Mouse (Mus musculus) bone marrow macrophage, adult 2 months (primary cell): ENCODE results near the gene Lrch4. TPM values are rescaled to one million over a fixed set of nuclear protein-coding genes. Genes with fewer than 3 reads are reported as not detected.

Experiments
- H3K27ac ChIP-seq: 2 replicates; pipeline ENCODE4 v1.5.1; 2012; ENCODE audit warnings: low read depth, low read length; ENCODE audit not compliant: insufficient read depth
- H3K4me1 ChIP-seq: 2 replicates; pipeline ENCODE4 v1.6.1; 2012; ENCODE audit warnings: low read length; ENCODE audit not compliant: control insufficient read depth, insufficient read depth
- H3K4me3 ChIP-seq: 2 replicates; pipeline ENCODE4 v1.5.1; 2012; ENCODE audit warnings: mild to moderate bottlenecking, low read length, moderate library complexity; ENCODE audit not compliant: insufficient read depth
- CTCF ChIP-seq: IDR thresholded peaks from 2 replicates; pipeline ENCODE4 v1.5.1; 2012; ENCODE audit warnings: low read depth, mild to moderate bottlenecking, low read length, moderate library complexity
- POLR2A ChIP-seq: IDR thresholded peaks from 2 replicates; pipeline ENCODE4 v1.6.1; 2012; ENCODE audit warnings: mild to moderate bottlenecking, low read depth, low read length, borderline replicate concordance
- polyA plus RNA-seq: library from polyadenylated mRNA; stranded (reverse); fragments of >200 nt; gene quantifications from 2 replicates; pipeline ENCODE4 v1.2.4, GENCODE M21; 2012; ENCODE audit not compliant: missing spikeins, insufficient read depth, insufficient read length

Lrch4 gene
- polyA plus RNA-seq, result 209 and 221 TPM in 2 replicates

DNA sequence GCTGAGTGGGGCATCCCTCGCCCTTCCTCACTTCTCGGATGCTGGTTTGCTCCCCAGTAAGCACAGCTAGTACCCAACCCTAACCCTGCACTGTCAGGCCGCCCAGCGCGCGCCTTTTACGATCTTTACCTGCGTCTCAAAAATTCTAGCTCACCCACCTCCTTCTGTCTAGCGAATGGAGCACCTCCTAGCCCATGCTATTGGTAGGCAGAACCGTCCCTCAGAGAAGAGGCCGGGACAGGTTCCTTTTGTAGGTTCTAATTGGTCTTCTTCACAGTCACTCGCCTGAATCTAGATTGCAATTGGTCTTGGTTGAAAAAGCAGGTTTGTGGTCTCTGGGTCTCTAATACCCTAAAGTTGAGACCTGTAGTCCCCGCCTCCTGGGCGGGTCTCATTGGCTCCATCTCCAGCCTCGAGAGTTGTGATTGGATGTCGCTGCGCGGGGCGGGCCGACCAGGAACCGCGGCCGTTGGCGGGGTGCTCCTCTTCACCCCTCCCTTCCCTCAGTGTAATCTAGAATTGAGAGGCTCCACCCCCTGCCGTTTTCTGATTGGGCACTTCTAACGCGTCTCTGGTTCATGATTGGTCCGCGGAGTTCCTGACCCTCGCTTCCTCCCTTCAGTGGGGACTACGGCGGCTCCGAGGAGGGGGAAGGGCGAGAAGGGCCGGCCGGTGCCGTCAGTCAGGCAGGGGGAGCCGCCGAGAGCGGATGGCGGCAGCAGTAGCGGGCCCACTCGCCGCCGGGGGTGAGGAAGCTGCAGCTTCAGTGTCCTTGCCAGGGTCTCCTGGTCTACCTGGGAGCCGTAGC lies at the start of gene Lrch4, which contains the start of the genes Fbxo24 and Gm20605:
TSS of gene Lrch4 (plus strand) at position 624 of the 808 bp plus-strand sequence.
TSS of gene Fbxo24 (minus strand) at position 505 of the 808 bp plus-strand sequence.
TSS of gene Gm20605 (plus strand) at position 678 of the 808 bp plus-strand sequence.
- Histone ChIP-seq H3K4me1 (peaks cover 36% of the 10 kb centered on the region), H3K27ac (peak within 1 kb of the TSS; percentile 97), H3K4me3 (peak within 1 kb of the TSS; percentile 95)
- peak; percentile 88 for TF ChIP-seq POLR2A
- TF ChIP-seq CTCF, result no peak

- Histone ChIP-seq H3K27ac (no peak overlapping the region), H3K4me3 (no peak overlapping the region), H3K4me1 (no peaks in the 10 kb centered on the region)
- TF ChIP-seq CTCF (no peak), POLR2A (no peak)
Observed at GRCm38 (mm10) chr5:137580246-137580645, 48.7 kb upstream of the Lrch4 start.

DNA sequence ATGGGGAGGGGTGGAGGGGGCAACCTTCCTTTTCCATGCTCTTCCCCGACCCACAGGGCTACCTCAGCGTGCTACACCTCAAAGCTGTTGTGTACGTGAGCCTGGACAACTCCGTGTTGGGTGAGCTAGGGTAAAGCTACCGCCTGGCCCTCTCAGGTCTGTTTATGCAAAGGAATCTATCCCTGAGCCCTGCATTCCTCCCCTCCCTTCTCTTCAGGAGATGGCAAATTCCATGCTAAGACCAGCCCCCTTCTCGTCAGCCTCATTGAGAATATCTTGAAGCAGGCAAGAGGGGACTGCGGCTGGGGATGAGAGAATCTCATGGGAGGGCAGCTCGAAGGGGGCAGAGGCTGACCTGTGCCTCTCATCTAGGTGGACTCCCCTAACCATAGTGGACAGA lies 46.2 kb upstream of the Lrch4 start:
- TF ChIP-seq POLR2A (no peak), CTCF (no peak)
- no peak overlapping the region for H3K27ac ChIP-seq
- no peaks in the 10 kb centered on the region for H3K4me1 ChIP-seq
- H3K4me3 ChIP-seq, result no peak overlapping the region

- no peak for TF ChIP-seq CTCF
- TF ChIP-seq POLR2A, result no peak
- no peak overlapping the region for H3K27ac ChIP-seq
- no peak overlapping the region for H3K4me3 ChIP-seq
- no peaks in the 10 kb centered on the region for H3K4me1 ChIP-seq
Observed at GRCm38 (mm10) chr5:137583670-137584169, 45.2 kb upstream of the Lrch4 start.

GRCm38 (mm10) chr5:137584976-137585375 lies 43.9 kb upstream of the Lrch4 start:
- Histone ChIP-seq H3K4me3 (no peak overlapping the region), H3K27ac (no peak overlapping the region), H3K4me1 (no peaks in the 10 kb centered on the region)
- TF ChIP-seq POLR2A, result no peak
- TF ChIP-seq CTCF, result peak; percentile 80

DNA sequence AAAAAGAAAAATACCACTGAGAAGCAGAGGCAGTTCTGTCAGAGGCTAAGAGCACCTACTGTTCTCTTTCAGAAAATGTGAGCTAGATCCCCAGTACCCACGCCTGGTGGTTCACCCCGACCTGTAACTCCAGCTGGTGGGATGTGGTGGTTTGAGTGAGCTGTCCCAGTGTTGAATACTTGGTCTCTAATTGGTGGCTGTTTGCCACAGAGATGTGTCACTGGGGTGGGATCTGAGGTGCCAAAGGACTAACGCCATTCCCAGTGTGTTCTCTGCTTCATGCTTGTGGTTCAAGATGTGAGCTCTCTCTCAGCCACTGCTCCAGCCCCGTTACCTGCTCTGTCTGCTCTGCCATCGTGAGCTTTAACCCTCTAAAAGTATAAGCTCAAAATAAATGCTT lies 38.4 kb upstream of the Lrch4 start:
- Histone ChIP-seq H3K4me3 (no peak overlapping the region), H3K27ac (no peak overlapping the region), H3K4me1 (no peaks in the 10 kb centered on the region)
- no peak for TF ChIP-seq POLR2A
- no peak for TF ChIP-seq CTCF

GRCm38 (mm10) chr5:137595921-137596320 lies 33.0 kb upstream of the Lrch4 start:
- Histone ChIP-seq H3K4me1 (peaks cover 13% of the 10 kb centered on the region), H3K4me3 (no peak overlapping the region), H3K27ac (no peak overlapping the region)
- TF ChIP-seq POLR2A (no peak), CTCF (no peak)

DNA sequence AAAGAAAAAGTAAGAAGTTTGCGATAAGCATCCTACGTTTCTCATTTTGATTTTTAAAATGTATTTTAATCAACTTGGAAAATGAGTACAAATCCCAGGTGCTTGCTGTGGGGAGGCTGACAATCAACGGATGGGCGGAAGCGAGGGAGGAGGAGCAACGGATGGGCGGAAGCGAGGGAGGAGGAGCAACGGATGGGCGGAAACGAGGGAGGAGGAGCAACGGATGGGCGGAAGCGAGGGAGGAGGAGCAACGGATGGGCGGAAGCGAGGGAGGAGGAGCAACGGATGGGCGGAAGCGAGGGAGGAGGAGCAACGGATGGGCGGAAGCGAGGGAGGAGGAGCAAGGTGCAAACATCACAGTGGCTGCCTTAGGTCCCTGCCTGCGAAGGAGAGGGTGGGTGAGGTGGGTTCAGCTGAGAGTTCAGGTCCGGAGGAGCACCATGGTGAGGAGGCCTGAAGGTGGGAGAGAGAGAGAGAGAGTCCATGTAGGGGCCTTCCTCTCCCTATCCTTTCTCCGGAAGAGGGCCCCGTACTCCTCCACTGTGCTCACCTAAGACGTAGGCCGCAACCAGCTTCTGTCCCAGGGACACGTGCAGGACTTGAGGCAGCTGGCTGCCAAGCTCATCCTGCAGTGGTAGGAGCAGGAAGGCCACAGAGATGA lies 32.2 kb upstream of the Lrch4 start:
- Histone ChIP-seq H3K4me3 (peak overlapping the region; percentile 45), H3K4me1 (peaks cover 13% of the 10 kb centered on the region), H3K27ac (peak overlapping the region; percentile 30)
- TF ChIP-seq CTCF (no peak), POLR2A (no peak)

- no peak overlapping the region for H3K4me3 ChIP-seq
- peaks cover 16% of the 10 kb centered on the region for H3K4me1 ChIP-seq
Observed at GRCm38 (mm10) chr5:137597625-137598024, 31.3 kb upstream of the Lrch4 start.

More at GRCm38 (mm10) chr5:137597625-137598024, 31.3 kb upstream of the Lrch4 start:
- no peak for TF ChIP-seq POLR2A
- no peak for TF ChIP-seq CTCF
- H3K27ac ChIP-seq, result no peak overlapping the region
